Mouse (Mus musculus) left cerebral cortex, adult 9 months (tissue): Measurements from ENCODE around the gene Tmed5.
"Not testable (repeated sequence)": the region's sequence is repeated elsewhere in the genome, so short reads cannot be mapped to it uniquely, and the experiment has no call there.

Experiments
- DNase-seq, 2 experiments: peaks; one replicate each; pipeline ENCODE4 v3.0.0; 2022; ENCODE audit warnings: low spot score in 2 of 2

The Tmed5 gene

DNA sequence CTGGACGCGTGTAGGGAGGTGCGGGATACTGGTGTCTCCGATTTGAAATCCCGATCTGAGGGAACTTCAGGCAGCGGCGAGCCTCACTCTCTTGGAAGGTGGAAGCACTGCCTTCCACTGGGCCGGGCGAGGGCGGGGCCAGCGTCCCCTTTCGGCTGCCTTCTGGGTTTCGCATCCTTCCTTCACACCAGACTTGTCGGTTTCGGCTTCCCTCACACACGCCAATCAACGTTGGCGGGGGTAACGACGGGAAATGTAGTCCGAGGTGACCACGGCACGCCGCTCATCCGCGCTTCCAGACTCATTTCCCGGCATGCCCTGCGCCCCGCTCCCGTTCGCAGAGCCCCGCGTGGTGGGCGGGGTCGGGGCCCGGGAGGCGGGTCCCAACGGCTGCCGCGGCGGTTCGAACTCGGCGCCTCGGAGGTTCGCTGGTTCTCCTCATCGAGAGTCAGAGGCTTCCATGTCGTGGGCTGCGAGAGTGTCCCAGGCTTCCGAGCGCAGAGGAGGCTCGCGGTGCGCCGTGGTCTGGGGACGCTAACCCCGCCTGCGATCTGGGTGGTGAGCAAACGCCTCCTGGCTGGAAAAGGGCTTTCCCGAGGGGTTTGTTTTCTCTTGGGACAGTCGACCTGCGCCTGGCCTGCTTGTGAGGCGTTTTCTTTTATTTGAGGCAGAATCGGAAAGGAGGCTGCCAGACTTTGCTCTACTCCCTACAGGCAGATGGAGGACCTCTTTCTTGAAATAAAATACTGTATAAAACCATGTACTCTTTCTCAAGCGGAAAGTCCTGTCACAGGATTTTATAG, at the start of gene Tmed5, which contains the start of gene Ccdc18:
Tmed5 (minus strand) TSS at position 180 of the 803 bp plus-strand sequence.
Ccdc18 (plus strand) TSS at position 435 of the 803 bp plus-strand sequence.
- peak; percentile 92 to 96 for DNase-seq

DNA sequence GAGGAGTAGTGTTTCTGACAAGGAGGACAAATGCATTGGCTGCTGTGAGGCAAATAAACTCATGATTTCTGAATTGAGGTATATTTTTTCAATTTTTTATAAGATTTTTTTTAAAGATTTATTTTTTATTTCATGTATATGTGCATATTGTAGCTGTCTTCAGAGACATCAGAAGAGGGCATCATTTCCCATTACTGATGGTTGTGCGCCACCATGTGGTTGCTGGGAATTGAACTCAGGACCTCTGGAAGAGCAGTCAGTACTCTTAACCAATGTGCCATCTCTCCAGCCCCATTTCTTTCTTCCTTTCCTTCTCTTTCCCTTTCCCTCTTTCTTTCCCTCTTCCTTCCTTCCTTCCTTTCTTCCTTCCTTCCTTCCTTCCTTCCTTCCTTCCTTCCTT, 31.3 kb upstream of the Tmed5 start:
- peak in 1 of 2 experiments; percentile 19 for DNase-seq

DNA sequence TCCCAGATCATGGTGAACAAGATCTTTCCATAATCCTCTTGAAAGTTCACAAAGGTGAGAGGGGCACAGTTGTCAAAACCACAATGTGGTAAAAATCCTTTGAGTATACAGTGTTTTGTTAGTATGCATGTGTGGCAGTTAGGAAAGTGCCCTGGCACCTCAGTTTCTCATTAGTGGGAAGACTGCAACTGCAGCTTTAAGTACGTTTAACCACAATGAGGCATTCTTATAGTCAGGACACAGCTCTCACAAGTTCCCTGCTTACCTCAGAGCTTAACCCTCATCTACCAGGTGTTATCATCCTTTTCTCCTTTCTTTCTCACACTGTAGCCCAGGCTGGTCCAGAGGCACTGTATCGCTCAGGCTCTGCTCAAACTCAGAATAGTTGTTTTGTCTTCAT, 28.4 kb upstream of the Tmed5 start:
- no peak for DNase-seq

DNA sequence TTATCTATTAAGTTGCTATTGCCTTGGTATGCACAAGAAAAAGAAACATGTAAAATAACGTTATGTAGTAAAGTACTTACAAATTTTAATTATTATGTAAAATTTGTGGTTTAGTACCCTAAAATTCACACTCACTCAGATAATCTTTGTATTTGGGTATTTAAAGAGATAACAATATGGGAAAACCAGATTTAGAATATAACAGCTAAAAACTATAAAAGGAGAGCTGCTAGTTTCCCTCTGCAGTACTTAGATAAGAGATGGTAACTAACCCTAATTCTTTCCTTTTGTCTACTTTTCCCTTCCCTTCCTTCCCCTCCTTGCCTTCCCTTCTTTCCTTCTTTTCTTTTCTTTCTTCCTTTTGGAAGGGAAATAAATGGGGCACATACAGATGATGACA, 20.2 kb upstream of the Tmed5 start:
- DNase-seq: no peak

DNA sequence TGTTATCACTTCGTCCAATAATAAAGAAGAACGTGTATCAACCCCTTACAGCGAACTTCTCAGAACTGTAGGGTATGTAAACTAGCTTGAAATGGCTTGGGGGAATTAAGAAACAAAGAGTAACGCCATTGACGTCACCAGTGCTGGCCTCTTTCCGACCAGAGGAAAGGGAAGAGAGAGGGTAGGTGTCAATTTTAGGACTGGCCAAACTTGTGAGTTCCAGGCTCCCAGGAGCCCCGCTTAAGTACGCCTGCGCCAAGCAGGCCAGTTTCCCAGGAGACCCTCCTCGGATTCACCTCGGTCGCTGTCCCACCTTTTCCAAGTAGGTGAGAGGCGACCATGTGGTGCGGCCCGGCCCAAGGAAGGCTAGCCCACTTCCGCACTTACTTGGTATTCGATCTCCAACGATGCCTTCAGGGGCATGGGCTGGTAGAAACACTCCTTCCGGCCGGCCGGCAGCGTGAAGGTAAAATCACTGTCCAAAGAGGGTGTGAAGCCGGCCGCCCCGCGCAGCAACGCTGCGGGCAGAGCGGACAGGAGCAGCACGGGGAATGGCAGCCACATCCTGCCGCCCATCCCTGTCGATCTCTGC, 475 bp downstream of the Tmed5 start:
- DNase-seq: no peak

DNA sequence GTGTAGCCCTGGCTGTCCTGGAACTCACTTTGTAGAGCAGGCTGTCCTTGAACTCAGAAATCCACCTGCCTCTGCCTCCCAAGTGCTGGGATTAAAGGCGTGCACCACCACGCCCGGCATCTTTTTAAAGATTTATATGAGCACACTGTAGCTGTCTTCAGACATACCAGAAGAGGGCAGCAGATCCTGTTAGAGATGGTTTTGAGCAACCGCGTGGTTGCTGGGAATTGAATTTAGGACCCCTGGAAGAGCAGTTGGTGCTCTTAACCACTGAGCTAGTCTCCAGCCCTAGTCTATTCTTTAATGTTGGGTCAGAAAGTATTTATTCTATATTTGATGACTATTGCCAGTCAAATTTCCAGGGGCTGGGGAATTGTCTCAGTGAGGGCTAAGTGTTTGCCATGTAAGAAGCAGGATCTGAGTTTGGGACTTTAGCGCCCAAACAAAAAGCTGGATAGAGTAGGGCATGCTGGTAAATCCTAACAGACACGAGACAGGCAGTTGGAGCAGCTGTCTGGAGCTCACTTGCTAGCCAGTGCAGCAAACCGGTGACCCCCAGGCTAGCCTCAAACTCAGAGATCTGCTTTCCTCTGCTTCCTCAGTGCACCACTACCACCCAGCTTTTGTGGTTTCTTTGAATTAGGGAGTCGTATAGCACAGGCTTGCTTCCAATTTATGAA, 12.1 kb downstream of the Tmed5 start:
- no peak for DNase-seq

DNA sequence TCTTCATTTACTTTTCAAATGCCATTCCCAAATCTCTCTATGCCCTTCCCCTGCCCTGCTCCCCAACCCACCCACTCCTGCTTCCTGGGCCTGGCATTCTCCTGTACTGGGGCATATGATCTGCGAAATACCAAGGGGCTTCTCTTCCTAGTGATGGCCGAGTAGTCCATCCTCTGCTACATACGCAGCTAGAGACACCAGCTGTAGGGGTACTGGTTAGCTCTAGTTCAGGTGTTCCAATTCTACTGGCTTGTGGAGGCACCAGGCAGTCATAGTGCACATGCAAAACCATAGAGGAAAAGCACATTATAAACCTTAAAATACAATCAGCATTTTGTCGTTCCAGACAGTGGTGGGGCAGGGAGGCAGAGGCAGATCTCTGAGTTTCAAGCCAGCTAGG, 14.7 kb downstream of the Tmed5 start:
- DNase-seq: no peak

DNA sequence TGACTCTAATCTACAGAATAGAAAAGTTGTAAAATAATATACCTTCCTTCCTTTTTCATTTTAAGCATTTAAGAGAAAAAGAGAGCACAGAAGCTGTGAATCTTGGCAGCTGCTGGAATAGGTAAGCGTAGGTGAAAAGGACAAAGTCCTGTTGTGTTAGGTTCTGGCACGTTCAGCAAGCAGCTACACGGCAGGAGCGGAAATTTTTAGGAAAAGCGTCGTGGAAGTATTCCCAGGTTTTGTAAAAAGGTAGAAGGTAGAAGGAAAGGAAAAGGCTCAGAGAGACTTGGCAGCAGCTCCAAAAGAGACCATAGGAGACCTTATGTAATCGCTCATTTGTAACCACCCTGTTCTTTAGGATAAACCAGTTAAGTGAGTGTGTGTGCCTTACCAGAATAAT, 23.1 kb downstream of the Tmed5 start:
- DNase-seq: no peak

DNA sequence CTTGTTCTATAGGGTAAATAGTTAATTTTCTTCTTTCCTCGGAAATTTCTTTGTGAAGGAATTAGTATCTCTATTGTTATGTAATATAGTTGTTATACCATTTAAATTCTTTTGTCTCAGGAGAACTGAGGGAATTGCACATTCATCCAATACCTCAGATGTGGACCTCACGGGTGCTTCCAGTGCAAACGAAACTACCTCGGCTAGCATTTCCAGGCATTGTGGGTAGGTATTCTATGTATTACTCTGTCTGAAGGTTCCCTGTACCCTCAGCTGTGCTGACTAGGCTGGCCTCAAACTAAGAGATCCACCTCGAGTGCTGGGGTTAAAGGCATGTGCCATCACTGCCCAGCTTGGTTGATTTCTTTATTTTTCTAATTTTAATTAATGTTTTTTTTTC, 28.1 kb downstream of the Tmed5 start:
- DNase-seq: no peak

DNA sequence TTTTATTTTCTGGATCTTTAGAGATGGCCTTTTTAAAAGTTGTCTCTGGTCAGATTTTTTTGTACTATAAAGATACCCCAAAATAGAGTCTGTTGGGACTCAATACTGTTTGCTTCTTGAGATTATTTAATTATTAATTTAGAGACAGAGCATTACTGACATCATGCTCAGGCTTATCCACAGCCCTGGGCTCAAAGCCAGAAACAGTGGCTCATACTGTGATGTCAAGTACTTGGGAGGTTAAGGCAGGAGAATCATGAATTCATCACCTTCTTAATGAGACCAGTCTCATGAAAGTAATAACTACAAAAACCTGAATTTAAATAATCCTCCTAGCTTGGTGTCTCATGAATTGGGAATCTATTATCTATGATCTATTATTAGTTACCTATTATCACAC, 32.2 kb downstream of the Tmed5 start:
- DNase-seq: no peak

DNA sequence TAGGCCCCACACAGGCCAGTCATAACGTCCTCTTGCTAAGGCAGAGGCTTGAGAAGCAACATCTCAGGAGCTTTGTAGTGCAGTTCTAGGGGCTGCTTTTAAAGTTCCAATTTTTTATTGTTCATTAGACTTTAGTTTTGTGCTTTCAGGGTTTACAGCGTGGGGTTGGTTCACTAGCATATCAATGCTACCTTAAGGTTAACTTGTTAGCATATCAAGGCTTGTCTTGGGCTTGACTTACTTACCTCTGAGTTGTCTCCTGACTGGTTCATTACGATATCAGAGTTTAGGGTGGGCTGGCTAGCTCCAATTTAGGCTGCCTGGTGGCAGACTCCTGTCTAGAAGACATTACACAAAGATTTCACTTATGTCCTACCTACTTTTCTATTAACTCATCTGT, 34.7 kb downstream of the Tmed5 start:
- no peak for DNase-seq

DNA sequence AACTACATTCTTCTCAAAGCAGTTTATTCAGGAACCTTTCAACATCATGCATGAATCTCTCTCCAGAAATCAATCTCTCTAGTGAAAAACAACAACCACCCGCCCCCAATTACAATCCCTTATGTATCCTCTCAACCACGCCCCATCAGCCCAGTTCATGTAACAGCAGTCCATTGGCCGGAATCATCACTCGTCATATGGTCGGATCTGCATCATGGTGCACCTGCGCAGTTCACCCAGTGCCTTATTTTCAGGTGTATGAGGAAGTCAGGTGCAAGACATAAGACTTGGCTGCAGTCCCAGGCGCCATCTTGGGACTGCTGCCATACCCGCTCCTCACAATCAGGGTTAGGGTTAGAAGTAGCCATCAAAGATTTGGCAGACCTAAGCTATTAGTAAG, 39.7 kb downstream of the Tmed5 start:
- DNase-seq: not testable (repeated sequence)

DNA sequence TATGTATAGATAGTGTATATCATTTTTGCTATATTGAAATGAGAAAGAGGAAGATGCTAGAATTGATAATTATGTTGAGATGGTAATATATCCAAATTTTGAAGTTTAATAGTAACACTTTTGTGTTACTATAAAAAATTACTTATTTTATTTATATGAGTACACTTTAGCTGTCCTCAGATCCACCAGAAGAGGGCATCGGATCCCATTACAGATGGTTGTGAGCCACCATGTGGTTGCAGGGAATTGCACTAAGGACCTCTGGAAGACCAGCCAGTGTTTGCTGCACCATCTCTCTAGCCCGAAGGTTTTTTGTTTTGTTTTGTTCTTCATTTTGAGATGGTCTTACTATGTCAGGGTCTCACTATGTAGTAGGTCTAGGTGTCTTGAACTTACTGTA, 47.0 kb downstream of the Tmed5 start:
- DNase-seq: no peak

DNA sequence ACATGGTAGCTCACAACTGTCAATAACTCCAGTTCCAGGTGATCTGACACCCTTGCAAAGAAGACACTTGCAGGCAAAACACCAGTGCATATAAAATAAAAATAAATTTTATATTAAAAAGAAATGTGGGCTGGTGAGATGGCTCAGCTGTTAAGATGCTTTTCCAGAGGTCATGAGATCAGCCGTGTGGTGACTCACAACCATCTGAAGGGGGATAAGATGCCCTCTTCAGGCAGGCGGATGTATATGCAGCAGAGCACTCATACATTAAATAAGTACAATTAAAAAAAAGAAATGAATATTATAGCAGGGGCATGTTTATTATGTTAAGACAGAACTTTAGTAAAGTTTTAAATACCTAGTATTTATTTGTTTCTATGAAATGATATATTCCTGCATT, 50.0 kb downstream of the Tmed5 start:
- no peak for DNase-seq

DNA sequence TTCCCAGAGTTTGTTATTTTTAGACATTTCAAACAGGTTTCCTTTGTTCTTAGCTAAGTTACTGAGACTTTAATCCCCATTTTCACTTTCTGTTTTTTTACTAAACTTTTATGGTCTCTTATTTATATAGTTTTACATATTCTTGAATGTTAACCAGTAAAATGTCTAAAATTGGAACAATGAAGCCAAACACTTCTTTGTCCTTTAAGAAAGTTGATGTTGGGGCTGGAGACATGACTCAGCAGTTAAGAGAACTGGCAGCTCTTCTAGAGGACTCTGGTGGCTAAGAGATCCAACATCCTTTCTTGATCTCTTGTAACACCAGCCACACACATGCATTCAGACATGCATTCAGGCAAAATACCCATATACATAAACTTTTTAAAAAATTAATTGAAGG, 52.8 kb downstream of the Tmed5 start:
- DNase-seq: no peak

DNA sequence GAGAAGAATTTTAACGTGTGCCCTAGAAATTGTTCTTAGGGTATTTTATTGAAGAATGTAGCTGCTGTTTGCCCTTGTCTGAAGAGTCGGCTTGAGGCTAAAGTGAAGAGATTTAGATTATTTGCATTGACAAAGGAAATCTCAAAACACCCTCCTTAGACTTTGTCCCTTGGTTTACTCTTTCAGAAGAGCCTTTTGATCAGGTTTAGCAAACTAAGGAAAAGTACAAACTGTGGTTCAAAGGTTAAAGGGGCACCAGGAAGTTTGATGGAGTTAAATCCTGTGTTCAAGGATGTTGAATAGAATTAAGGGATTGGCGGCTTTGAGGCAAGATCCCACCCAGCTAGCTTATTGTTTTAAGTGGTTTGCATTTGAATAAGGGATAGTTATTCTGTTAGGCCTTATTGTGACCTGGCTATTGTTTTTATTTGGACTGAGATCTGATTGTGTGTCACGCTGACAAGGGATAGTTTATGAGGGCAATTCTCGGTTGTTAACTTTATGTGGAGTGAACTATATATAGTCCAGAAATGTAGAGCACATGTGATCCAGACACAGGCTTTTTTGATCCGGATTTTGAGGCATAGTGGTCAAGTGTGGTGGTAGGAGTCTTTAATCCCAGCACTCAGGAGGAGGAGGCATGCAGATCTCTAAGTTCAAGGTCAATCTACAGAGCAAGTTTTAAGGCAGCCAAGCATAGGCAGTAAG, 55.4 kb downstream of the Tmed5 start:
- no peak for DNase-seq

DNA sequence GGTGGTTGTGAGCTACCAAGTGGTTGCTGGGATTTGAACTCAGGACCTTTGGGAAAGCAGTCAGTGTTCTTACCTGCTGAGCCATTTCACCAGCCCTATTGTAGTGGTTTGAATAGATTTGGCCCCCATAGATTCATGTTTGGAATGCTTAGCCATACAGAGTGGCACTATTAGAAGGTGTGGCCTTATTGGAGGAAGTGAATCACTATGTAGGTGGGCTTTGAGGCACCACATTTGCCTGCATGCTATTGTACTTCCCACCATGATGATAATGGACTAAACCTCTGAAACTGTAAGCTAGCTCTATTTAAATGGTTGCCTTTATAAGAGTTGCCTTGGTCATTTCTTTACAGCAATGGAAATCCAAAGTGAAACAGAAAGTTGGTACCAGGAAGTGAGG, 56.2 kb downstream of the Tmed5 start:
- no peak for DNase-seq

DNA sequence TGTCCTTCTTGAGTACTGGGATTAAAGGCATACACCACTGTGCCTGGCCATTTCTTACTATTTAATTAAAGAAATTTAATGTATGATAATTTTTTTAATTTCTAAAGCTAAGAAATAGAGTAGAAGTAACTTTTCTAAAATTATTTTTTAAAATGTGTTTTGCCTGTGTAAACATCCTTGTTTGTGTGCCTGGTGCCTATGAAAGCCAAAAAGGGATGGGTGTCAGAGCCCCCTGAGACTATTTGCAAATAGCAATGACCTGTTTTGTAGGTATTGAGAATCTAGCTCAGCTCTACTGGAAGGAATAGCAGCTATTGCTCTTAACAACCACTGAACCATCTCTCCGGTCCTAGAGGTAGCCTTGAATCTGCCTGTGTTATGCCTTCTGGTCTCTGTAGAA, 60.1 kb downstream of the Tmed5 start:
- no peak for DNase-seq

DNA sequence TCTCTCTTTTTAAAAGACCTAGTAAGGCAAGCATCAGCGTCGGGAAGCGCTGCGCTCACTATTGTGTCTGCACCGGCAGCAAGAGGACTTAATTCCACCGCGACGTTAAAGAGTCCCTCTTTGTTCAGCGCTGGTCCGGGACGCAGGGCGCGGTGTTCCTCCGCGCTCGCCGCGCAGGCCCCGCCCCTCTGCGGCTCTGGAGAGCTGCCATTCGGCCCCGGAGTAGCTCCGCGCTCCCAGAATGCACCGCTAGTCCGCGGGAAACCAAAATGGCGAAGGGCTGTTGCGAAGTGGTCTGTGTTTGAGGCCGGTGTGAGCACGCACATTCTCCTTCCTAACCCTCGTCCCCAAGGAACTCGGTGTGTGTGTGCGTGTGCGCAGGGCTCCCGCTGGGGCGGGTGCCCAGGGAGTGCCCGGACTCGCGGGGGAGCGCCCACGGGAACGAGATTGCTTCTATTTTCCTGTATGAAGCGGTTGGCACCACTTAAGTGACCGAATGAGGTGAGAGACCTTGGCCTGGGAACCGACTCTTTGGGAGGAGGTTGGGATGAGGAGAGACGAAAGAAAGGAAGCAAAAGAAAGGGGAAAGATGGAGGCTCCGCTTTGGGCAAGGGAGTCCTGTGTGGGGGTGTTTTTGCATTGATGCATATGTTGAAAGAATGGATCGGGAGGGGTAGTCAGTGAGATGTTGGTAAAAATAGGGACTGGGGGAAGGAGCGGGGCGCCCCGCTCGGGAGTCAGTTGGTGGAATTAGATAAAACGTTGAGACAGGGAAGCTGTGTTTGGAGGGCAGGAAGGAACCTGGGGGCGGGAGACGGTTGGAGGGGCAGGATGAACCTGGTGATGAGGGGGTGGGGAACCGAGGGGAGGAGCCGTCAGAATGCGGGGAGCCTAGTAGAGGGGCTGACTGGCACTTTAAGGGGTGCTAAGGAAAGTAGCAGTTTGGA, 66.7 kb downstream of the Tmed5 start, which contains the start of gene Mtf2:
Mtf2 (plus strand) TSS at position 210 of the 947 bp plus-strand sequence.
- peak; percentile 86 to 97 for DNase-seq

DNA sequence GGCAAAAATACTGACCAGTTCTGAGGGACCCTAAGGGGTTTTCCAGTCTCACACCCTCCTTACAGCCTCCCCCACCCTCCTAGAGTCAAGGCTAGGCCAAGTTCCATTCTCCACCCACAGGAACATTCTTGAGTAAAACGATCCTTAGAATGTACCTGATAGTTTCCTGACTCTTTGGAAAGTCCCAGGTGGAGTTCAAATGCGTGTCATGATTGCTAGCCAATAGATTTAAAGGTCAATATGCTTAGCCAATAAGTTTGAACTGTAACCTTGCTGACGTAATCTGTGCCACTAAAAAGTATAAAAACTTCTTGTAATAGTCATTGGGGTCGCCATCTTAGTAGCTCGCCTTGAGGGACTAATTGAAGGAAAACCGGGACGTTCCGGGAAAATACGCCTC, 72.0 kb downstream of the Tmed5 start:
- no peak for DNase-seq
